Mouse (Mus musculus): ENCODE data around the gene Lep. TPM values are rescaled to one million over a fixed set of nuclear protein-coding genes. Genes with fewer than 3 reads are reported as not detected.
A peak's percentile ranks its signal among the peaks of the same experiment; 100 is the strongest.

Lep gene
- total RNA-seq (2021): under 1 TPM; 0.08 to 0.59 TPM
- long read RNA-seq, experiment 1, partial matches to known transcripts: 0 of 1 reads
- long read RNA-seq, experiment 1, other reads (novel, unspliced or antisense): 1 of 1 reads
- long read RNA-seq, experiment 2: 0 reads

- Histone ChIP-seq H3K4me3 (no peak within 1 kb of the TSS), H3K27ac (no peak within 1 kb of the TSS)
- no peak for TF ChIP-seq CTCF (IDR thresholded peaks at IDR 0.05)
- DNase-seq: no peak
- intact Hi-C loops (cut with DNase I): no loop called here
These were observed at the start of gene Lep for GRCm38 (mm10) chr6:29059846-29060685. Lep (plus strand) TSS chr6:29060220.

- intact Hi-C loops (cut with DNase I): no loop called here
- no peak overlapping the region for H3K4me3 ChIP-seq
- no peak for TF ChIP-seq CTCF (IDR thresholded peaks at IDR 0.05)
- no peak for DNase-seq
- no peak overlapping the region for H3K27ac ChIP-seq
These were observed 48.4 kb upstream of the Lep start for GRCm38 (mm10) chr6:29011651-29012050.

GRCm38 (mm10) chr6:29013216-29013615 is 46.8 kb upstream of the Lep start:
- no peak overlapping the region for H3K27ac ChIP-seq
- no peak for DNase-seq
- TF ChIP-seq CTCF (IDR thresholded peaks at IDR 0.05): no peak
- no peak overlapping the region for H3K4me3 ChIP-seq
- intact Hi-C loops (cut with DNase I): no loop called here

- no peak for TF ChIP-seq CTCF (IDR thresholded peaks at IDR 0.05)
- intact Hi-C loops (cut with DNase I): no loop called here
- DNase-seq: no peak
- H3K4me3 ChIP-seq: no peak overlapping the region
- H3K27ac ChIP-seq: no peak overlapping the region
These were observed 43.1 kb upstream of the Lep start for GRCm38 (mm10) chr6:29016891-29017412.

GRCm38 (mm10) chr6:29019756-29020720 is 40.0 kb upstream of the Lep start:
- TF ChIP-seq CTCF (IDR thresholded peaks at IDR 0.05): no peak
- Histone ChIP-seq H3K27ac (no peak overlapping the region), H3K4me3 (no peak overlapping the region)
- DNase-seq: no peak
- intact Hi-C loops (cut with DNase I): no loop called here

- DNase-seq: no peak
- no peak for TF ChIP-seq CTCF (IDR thresholded peaks at IDR 0.05)
- Histone ChIP-seq H3K4me3 (no peak overlapping the region), H3K27ac (no peak overlapping the region)
- intact Hi-C loops (cut with DNase I): no loop called here
These were observed 39.1 kb upstream of the Lep start for GRCm38 (mm10) chr6:29020937-29021336.

GRCm38 (mm10) chr6:29021501-29021900 is 38.5 kb upstream of the Lep start:
- Histone ChIP-seq H3K27ac (no peak overlapping the region), H3K4me3 (no peak overlapping the region)
- no peak for TF ChIP-seq CTCF (IDR thresholded peaks at IDR 0.05)
- intact Hi-C loops (cut with DNase I): no loop called here
- no peak for DNase-seq

- Histone ChIP-seq H3K4me3 (no peak overlapping the region), H3K27ac (no peak overlapping the region)
- TF ChIP-seq CTCF (IDR thresholded peaks at IDR 0.05): no peak
- intact Hi-C loops (cut with DNase I): loop anchor here (2.0 kb wide), 1 partner anchor 489 kb away; no protein-coding TSS in a partner anchor
- no peak for DNase-seq
These were observed 37.9 kb upstream of the Lep start for GRCm38 (mm10) chr6:29022115-29022514.

- Histone ChIP-seq H3K27ac (no peak overlapping the region), H3K4me3 (no peak overlapping the region)
- peak; percentile 36 for DNase-seq
- intact Hi-C loops (cut with DNase I): loop anchor here (2.0 kb wide), 1 partner anchor 491 kb away; no protein-coding TSS in a partner anchor
- TF ChIP-seq CTCF (IDR thresholded peaks at IDR 0.05): peak; percentile 66
These were observed 36.6 kb upstream of the Lep start for GRCm38 (mm10) chr6:29023206-29023967.

GRCm38 (mm10) chr6:29024000-29024417 is 36.0 kb upstream of the Lep start:
- intact Hi-C loops (cut with DNase I): loop anchor here (1.0 to 2.0 kb wide), 2 partner anchors 75 to 491 kb away; no protein-coding TSS in a partner anchor
- TF ChIP-seq CTCF (IDR thresholded peaks at IDR 0.05): peak; percentile 86
- Histone ChIP-seq H3K27ac (no peak overlapping the region), H3K4me3 (no peak overlapping the region)
- DNase-seq: peak; percentile 62

- no peak for DNase-seq
- intact Hi-C loops (cut with DNase I): no loop called here
These were observed 34.1 kb upstream of the Lep start for GRCm38 (mm10) chr6:29025796-29026482.

More at GRCm38 (mm10) chr6:29025796-29026482, 34.1 kb upstream of the Lep start:
- Histone ChIP-seq H3K4me3 (no peak overlapping the region), H3K27ac (no peak overlapping the region)
- no peak for TF ChIP-seq CTCF (IDR thresholded peaks at IDR 0.05)

Measured in gastrocnemius, adult 2 months (tissue).